Mouse (Mus musculus) ZHBTc4 (cell line): Measurements from ENCODE around the gene Atg2a.
"Not testable (repeated sequence)": the region's sequence is repeated elsewhere in the genome, so short reads cannot be mapped to it uniquely, and the experiment has no call there.

Source experiments
- DNase-seq: peaks from one replicate; pipeline ENCODE4 v3.0.0-alpha.2; 2011; ENCODE audit warnings: low read depth, low spot score

Gene Atg2a

DNA sequence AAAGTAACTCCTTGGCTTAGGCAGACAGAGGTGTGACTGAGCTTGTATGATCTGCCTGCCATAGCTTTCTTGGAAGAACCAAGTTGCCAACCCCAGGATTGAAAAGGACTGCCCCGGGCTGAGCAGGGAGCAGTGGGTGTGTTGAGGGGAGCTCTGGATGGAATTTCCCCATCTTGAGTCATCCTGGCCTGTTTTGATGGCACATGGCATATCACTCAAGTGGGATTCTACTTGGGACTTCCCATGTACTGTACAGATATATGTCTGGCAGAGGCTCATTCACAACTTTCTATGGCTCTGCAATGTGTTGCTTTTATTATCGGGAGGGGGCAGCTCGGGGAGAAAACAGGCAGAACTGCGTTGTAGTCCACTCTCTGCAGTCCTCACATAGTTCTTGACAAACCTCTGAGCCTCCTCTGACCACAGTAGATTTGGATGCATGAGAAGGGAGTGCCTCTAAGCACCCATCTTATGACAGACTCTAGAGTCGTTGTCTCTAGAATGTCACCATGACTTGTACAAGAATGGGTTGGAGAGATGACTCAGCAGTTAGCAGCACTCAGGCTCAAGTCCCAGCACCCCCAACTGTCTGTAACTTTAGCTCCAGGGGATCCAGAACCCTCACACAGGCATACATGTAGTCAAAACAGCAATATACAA lies 55.2 kb downstream of the Atg2a start:
- no peak for DNase-seq

DNA sequence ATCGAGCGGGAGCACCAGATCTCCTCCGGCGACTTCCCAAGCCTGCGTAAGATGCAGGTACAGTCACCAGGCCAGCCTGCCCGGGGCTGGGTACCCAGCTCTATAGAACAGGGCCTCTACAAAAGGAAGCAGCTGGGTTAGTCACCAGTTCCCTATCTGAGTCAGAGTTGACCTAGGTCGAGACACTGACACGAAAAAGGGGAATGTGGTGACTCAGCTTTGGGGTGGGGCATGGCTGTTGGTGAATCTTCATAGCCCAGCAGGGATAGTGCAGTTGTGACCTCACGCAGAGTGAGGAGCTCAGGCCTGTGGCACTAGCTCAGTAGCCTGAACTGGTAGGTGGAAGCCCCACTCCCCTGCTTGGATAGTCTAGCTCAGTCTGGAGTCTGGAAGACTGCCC lies 56.2 kb downstream of the Atg2a start:
- DNase-seq = no peak

DNA sequence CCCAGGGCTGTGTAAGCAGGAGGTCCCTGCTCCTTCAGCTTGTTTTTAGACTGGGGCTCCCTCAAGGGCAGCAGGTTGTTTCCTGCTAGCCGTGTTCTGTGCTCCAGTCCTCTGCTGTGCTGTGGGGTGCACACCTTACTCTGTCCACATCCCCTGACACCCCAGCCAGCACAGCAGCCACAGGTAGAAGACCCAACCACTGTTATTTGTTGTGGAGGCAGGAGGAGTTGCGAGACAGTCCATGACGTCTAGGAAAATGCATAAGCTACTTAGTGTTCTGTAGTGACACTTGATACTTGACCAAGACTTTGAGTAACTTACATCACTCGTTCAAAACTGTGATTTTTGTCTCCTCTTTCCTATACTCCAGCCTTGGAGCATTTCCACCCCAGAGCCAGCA lies 57.5 kb downstream of the Atg2a start:
- no peak for DNase-seq

DNA sequence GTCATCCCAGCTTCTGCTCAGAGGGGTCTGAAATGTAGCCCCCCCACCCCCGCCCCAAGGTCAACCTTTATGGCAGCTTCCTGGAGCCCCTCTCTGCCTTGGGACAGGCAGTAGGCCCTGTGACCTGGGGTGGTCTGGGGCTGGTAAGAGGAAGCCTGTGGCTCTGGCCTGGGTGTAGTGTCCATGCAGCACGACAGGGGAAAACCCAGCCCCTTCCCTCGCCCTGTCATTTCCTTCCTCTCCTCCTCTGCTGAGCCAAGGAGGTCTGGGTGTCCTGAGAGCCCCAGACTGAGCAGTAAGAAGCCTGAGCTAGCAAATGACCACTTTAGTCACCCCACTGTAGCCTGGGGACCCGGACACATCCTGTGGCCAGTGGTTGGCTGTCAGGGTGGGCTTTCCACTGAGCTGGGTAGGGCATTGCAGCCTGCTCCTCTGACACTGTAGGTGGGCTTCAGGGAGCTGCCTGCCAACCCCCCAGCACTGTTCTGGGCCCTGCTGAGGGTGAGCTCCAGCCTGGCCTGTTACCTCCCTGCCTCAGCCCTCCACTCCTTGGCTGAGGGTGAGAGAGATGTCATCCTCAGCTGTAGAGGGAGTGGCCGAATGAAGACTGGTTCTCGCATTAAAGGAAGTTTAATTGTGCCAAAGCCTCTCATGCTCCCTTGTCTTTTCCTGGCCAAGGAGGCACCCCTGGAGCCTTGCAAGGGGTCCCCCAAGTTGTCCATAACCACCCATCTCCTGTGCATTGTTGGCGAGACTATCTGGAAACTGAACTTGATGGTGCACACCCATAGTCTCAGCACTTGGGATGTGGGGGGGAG lies 58.2 kb downstream of the Atg2a start:
- no peak for DNase-seq

DNA sequence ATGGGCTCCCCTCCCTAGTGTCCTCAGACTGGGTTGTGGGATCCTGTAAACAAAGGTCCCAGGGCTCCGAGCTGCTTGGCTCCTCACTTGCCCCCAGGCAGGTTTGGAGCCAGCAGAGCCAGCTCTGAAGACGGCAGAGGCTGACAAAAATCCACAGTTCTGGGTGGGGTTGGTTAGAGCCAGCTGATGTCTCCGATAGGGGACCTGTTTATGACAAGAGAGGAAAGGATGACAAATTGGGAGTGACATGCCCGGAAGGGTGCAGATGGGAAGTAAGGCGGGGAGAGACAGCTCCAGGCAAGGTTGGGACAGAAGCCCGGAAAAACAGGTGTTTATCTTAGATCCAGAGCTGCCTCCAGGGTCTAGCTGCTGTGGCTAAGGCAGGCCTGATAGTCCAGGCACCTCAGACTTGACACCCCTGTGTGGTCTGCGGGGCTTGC lies 59.0 kb downstream of the Atg2a start:
- peak; percentile 54 for DNase-seq

DNA sequence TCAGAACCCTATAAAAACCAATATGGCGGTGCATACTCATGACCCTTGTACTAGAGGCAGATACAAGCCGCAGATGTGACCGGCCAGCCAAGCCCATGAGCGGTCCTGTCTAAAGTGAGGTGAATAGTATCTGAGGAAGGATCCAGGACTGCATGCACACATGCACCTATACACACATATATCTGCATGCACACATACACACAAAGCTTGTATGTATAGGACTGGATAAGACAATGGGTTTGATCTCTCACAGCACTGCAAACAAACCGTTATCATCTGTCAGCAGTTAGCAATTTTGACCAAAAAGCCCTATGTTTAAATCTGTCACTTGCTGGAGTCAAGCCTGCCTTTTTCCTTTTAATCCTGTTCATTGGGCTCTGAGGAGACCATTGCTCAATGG lies 60.6 kb downstream of the Atg2a start:
- DNase-seq = no peak

DNA sequence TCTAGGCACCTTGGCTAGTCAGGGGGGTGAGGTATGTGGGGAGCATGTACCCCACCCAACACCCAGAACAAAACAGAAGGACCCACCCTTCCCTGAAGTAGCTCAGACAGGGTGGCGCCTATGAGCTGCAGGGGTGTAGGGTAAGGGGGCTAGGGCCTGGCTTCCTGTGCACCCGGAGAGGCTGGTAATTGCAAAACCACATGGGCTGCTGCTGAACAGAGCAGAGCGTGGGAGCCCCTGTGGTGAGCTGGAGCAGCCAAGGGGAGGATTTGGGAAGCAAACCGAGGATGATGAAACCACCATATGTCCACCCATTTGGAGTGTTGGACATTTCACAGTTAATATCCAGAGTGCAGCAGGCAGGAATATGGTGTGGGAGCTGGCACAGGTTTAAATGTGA lies 61.1 kb downstream of the Atg2a start:
- no peak for DNase-seq

DNA sequence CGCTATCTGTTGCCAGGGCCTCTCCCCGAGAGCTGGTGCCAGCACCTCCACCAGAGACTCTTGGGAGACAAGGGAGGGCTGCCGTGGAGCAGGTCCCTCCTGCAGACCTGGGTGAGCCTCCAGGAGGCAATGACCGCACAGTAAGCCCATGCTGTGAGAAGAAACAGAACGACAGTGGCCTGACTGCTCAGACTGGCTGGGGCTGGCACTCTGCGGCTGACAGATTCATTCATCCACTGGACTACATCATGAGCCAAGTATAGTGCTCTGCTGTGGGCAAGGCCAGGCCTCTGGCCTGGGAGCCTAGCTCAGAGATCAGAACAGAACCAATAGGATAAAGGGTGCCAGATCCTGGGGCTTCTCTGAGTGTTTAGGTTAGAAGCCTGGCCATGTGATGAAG lies 62.4 kb downstream of the Atg2a start:
- DNase-seq = no peak

DNA sequence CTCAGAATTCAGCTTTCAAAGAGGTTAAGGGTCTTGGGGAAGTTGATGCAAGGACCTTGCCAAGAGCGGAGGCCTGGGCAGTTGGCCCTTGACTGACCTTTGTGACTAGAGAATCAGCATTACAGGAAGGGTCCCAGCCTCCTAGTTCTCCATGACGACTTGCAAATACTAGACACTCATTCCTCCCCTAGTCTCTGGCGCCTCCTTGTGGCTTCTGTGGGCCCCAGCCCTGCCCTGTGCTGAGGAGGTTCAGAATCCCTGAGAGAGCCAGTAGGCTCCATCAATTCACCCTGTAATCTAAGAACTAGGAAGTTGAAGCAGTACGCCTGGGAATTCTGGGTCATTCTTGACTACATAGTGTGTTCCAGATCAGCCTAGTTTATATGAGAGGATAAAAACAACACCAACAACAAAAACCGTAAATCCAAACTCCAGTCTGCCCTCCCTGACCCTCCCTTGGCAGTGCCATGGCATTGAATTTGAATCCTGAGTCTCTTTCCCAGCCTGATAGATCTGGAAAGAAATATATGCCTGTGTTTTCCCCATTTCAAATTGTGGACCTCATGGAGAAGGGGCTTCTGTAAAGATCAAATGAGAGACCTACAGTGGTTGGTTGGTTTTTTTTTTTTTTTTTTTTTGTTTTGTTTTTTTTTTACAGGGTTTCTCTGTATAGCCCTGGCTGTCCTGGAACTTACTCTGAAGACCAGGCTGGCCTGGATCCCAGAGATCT lies 63.5 kb downstream of the Atg2a start:
- DNase-seq = peak; percentile 93

DNA sequence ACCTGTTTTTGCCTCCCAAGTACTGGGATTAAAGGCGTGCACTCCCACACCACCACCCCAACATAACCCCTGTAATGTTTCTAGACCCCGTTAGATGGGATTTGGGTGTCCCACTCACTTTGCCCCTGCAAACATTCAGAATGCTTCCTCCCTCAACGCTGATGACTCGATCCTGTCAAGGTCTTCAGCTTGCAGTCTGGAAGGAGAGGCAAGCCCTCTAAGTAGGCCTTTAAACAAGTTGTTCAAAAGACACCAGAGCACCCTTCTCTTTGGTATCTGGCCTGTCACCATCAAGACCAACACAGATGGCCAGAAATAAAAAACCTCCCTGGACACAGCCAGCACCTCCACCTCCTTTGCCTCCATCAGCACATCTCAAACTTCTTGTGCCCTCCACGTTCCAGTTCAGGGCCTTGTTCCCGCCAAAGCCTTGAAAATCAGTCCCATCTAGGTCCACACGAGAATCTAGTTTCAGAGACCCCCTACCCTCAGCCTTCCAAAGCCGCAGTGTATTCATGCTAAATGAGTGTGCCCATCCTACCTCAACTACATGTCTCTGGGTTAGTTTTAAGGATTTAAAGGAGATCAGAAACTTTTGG lies 64.1 kb downstream of the Atg2a start:
- no peak for DNase-seq

DNA sequence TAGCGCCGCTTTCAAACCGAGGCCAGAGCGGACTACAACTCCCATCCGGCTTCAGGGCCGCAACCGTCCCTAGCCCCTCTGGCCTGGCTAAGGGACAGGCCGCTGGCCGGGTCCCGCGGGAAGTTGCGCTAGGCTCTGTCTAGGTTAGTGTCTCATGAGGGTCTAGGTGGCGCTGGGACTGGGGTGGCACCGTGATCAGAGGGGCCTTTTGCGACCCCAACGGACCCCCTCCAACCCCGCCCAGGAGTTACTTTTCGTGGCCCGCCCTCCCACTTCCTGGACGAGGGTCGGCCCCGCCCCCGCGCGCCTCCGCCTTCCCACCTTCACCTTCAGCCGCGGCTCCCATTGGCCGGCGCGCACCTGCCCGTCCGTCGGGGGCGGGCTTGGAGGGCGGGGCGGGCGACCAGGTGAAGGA lies 64.7 kb downstream of the Atg2a start, which contains the start of gene Cdc42bpg:
TSS of gene Cdc42bpg (plus strand) at position 320 of the 415 bp plus-strand sequence.
- peak; percentile 94 for DNase-seq

DNA sequence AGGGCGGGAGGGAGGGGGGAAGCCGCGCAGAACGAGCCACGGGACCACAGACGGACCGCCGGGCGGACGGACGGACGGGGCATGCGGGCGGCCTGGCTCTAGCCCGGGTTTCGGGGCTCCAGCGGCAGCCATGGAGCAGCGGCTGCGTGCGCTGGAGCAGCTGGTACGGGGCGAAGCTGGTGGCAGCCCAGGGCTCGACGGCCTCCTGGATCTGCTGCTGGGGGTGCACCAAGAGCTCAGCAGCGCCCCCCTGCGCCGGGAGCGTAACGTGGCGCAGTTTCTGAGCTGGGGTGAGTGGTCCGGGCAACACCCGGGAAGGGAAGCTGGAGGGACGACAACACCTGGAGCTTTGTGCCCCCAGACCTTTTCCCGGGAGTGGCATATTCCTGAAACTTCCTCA lies 65.1 kb downstream of the Atg2a start:
- DNase-seq = peak; percentile 93

DNA sequence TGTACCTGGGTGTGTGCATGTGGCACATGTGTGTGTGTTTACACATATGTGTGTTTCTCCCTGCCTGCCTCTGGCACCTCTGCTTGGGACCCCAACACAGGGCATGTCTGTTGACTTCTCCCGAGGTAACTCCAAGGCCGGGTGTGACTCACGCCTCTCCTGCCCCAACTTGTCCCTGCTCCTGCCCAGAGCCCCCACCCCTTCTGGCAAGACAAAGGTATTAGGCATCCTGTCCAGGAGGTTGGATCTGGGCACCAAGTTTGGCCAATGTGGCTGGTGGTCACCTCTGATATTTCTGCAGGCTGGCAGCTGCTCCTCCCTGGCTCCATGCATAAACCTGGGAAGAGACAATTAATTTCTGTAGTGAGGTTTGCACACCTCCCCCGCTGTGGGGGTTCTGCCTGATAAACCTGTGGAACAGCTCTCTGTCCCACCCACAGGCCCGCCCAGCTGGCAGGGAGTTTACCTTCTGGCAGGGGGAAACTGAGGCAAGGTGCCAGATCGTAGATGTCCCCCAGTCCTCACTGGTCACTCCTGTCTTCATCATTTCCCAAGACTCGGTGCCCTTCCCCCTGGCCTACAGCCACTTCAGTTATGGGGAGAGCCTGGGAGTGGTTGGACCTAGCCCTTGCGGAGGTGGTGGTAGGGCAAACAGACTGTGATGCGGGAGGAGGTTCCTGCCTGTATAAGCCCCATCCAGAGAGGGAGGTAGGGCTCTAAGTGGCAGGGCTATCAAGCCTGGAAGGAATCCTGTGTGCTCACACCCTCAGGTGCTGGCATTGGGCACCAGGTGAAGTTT lies 66.5 kb downstream of the Atg2a start:
- DNase-seq = no peak

DNA sequence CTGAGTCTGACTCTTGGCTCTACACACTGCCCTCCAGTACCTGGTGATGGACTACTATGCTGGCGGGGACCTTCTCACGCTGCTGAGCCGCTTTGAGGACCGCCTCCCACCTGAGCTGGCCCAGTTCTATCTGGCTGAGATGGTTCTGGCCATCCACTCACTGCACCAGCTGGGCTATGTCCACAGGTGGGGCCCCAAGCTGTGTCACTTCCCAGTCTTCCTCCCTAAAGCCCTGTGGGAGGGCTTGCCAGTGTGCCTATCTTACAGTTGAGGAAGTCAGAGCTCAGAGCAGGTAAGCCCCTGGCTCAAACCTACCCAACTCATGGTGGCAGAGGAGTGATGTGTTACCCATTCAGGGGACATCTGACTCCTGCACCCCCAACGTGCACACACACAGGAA lies 68.7 kb downstream of the Atg2a start:
- DNase-seq = no peak

DNA sequence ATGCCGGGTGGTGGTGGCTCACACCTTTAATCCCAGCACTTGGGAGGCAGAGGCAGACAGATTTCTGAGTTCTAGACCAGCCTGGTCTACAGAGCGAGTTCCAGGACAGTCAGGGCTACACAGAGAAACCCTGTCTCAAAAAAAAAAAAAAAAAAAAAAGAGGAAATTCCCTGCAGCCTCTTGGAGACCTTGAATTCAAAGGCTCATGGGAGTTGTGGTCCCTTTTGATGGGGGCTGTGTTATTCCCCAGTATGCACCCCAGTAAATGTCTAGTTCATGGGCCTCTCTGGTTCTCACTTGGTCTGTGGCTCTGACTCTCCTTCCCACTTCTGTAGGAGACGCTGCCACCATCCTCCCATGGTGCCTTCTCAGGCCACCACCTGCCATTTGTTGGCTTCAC lies 70.3 kb downstream of the Atg2a start:
- not testable (repeated sequence) for DNase-seq
